Mouse (Mus musculus): Measurements from ENCODE around the gene Smad3.

The Smad3 gene

GRCm38 (mm10) chr9:63664300-63664745 is 93.5 kb downstream of the Smad3 start:
- DNase-seq (ENCODE audit: low spot score) = peak; percentile 50

- no peak for DNase-seq (ENCODE audit: low spot score)
Measured at GRCm38 (mm10) chr9:63663222-63663621, 94.6 kb downstream of the Smad3 start.

GRCm38 (mm10) chr9:63662759-63663158 is 95.0 kb downstream of the Smad3 start:
- DNase-seq (ENCODE audit: low spot score) = peak; percentile 32

- DNase-seq (ENCODE audit: low spot score) = peak; percentile 26
Measured at GRCm38 (mm10) chr9:63660691-63661090, 97.1 kb downstream of the Smad3 start.

- DNase-seq (ENCODE audit: low spot score) = no peak
Measured at GRCm38 (mm10) chr9:63660061-63660460, 97.7 kb downstream of the Smad3 start.

GRCm38 (mm10) chr9:63658970-63659371 is 98.8 kb downstream of the Smad3 start:
- DNase-seq (ENCODE audit: low spot score) = no peak

GRCm38 (mm10) chr9:63658436-63658835 is 99.4 kb downstream of the Smad3 start:
- DNase-seq (ENCODE audit: low spot score) = no peak

GRCm38 (mm10) chr9:63657167-63657566 is 100.6 kb downstream of the Smad3 start:
- DNase-seq (ENCODE audit: low spot score) = peak; percentile 32

- no peak for DNase-seq (ENCODE audit: low spot score)
Measured at GRCm38 (mm10) chr9:63655092-63655491, 102.7 kb downstream of the Smad3 start.

- DNase-seq (ENCODE audit: low spot score) = no peak
Measured at GRCm38 (mm10) chr9:63654575-63654974, 103.2 kb downstream of the Smad3 start.

- no peak for DNase-seq (ENCODE audit: low spot score)
Measured at GRCm38 (mm10) chr9:63653666-63654065, 104.1 kb downstream of the Smad3 start.

- DNase-seq (ENCODE audit: low spot score) = no peak
Measured at GRCm38 (mm10) chr9:63651594-63651993, 106.2 kb downstream of the Smad3 start.

- DNase-seq (ENCODE audit: low spot score) = no peak
Measured at GRCm38 (mm10) chr9:63650905-63651304, 106.9 kb downstream of the Smad3 start.

GRCm38 (mm10) chr9:63649841-63650545 is 107.8 kb downstream of the Smad3 start:
- DNase-seq (ENCODE audit: low spot score) = no peak

GRCm38 (mm10) chr9:63648520-63648918 is 109.3 kb downstream of the Smad3 start:
- no peak for DNase-seq (ENCODE audit: low spot score)

GRCm38 (mm10) chr9:63647581-63648519 is 109.9 kb downstream of the Smad3 start:
- DNase-seq (ENCODE audit: low spot score) = no peak

GRCm38 (mm10) chr9:63645084-63645483 is 112.7 kb downstream of the Smad3 start:
- DNase-seq (ENCODE audit: low spot score) = no peak

- DNase-seq (ENCODE audit: low spot score) = no peak
Measured at GRCm38 (mm10) chr9:63644011-63644410, 113.8 kb downstream of the Smad3 start.

GRCm38 (mm10) chr9:63641983-63642646 is 115.7 kb downstream of the Smad3 start:
- no peak for DNase-seq (ENCODE audit: low spot score)

- DNase-seq (ENCODE audit: low spot score) = no peak
Measured at GRCm38 (mm10) chr9:63636113-63636512, 121.7 kb downstream of the Smad3 start.

GRCm38 (mm10) chr9:63633334-63633733 is 124.5 kb downstream of the Smad3 start:
- DNase-seq (ENCODE audit: low spot score) = no peak

- DNase-seq (ENCODE audit: low spot score) = no peak
Measured at GRCm38 (mm10) chr9:63632924-63633323, 124.9 kb downstream of the Smad3 start.

Measured in yolk sac, embryonic 10.5 days (tissue).